Mouse (Mus musculus): Measurements from ENCODE around the gene Pzp. TPM values are rescaled to one million over a fixed set of nuclear protein-coding genes. Genes with fewer than 3 reads are reported as not detected.

Gene Pzp
- total and polyA plus RNA-seq, 2 experiments: 1,553 to 1,917 TPM

- DNase-seq (ENCODE audit: extremely low read depth, low read depth, low spot score): peak; percentile 93
- WGBS: 12% methylated on average over 1 of the region's 1 CpGs
- Histone ChIP-seq H3K36me3 (ENCODE audit: control insufficient read depth, insufficient read depth, low read length) (peaks cover 28% of the 10 kb centered on the region), H3K9ac (ENCODE audit: low read depth, low read length) (no peak overlapping the region), H3K27me3 (ENCODE audit: control insufficient read depth, insufficient read depth, low read length) (no peaks in the 10 kb centered on the region), H3K27ac (replicated peaks; ENCODE audit: insufficient read depth, low read depth, low read length) (peak overlapping the region; percentile 70), H3K4me3 (ENCODE audit: insufficient read depth, low read depth, low read length) (peak overlapping the region; percentile 42; the same call in 1 of the 2 replicates), H3K4me1 (ENCODE audit: control insufficient read depth, insufficient read depth, low read length) (peaks cover 13% of the 10 kb centered on the region; the same call in 1 of the 2 replicates), H3K79me2 (ENCODE audit: control insufficient read depth, insufficient read depth, low read length) (peaks cover 9% of the 10 kb centered on the region; the same call in 1 of the 2 replicates)
- TF ChIP-seq POLR2A (IDR thresholded peaks at IDR 0.05; ENCODE audit: extremely low read depth, insufficient read depth, low read length) (no peak), CTCF (IDR thresholded peaks at IDR 0.05; ENCODE audit: low read depth, low read length) (no peak)
These were observed 590 bp upstream of the Pzp start for GRCm38 (mm10) chr6:128527110-128527509.

GRCm38 (mm10) chr6:128525801-128526200 lies 719 bp downstream of the Pzp start:
- 22% methylated on average over 4 of the region's 4 CpGs for WGBS
- H3K79me2 ChIP-seq (ENCODE audit: control insufficient read depth, insufficient read depth, low read length): peaks cover 9% of the 10 kb centered on the region; the same call in 1 of the 2 replicates
- TF ChIP-seq POLR2A (IDR thresholded peaks at IDR 0.05; ENCODE audit: extremely low read depth, insufficient read depth, low read length) (no peak), CTCF (IDR thresholded peaks at IDR 0.05; ENCODE audit: low read depth, low read length) (no peak)
- no peaks in the 10 kb centered on the region for H3K27me3 ChIP-seq (ENCODE audit: control insufficient read depth, insufficient read depth, low read length)
- peaks cover 41% of the 10 kb centered on the region for H3K36me3 ChIP-seq (ENCODE audit: control insufficient read depth, insufficient read depth, low read length)
- peak overlapping the region; percentile 96 for H3K9ac ChIP-seq (ENCODE audit: low read depth, low read length)
- peak overlapping the region; percentile 90 for H3K4me3 ChIP-seq (ENCODE audit: insufficient read depth, low read depth, low read length)
- H3K27ac ChIP-seq (replicated peaks; ENCODE audit: insufficient read depth, low read depth, low read length): peak overlapping the region; percentile 100
- peaks cover 20% of the 10 kb centered on the region; the same call in 1 of the 2 replicates for H3K4me1 ChIP-seq (ENCODE audit: control insufficient read depth, insufficient read depth, low read length)
- peak; percentile 89 for DNase-seq (ENCODE audit: extremely low read depth, low read depth, low spot score)

- H3K4me1 ChIP-seq (ENCODE audit: control insufficient read depth, insufficient read depth, low read length): peaks cover 22% of the 10 kb centered on the region; the same call in 1 of the 2 replicates
These were observed 3.2 kb downstream of the Pzp start for GRCm38 (mm10) chr6:128523360-128523759.

GRCm38 (mm10) chr6:128519159-128519558 lies 7.4 kb downstream of the Pzp start:
- peak; percentile 20 for DNase-seq (ENCODE audit: extremely low read depth, low read depth, low spot score)
- H3K36me3 ChIP-seq (ENCODE audit: control insufficient read depth, insufficient read depth, low read length): peaks cover 89% of the 10 kb centered on the region
- WGBS: 67% methylated on average over 7 of the region's 7 CpGs
- no peak overlapping the region for H3K9ac ChIP-seq (ENCODE audit: low read depth, low read length)
- H3K27ac ChIP-seq (replicated peaks; ENCODE audit: insufficient read depth, low read depth, low read length): no peak overlapping the region
- H3K79me2 ChIP-seq (ENCODE audit: control insufficient read depth, insufficient read depth, low read length): no peaks in the 10 kb centered on the region; the same call in 1 of the 2 replicates
- TF ChIP-seq POLR2A (IDR thresholded peaks at IDR 0.05; ENCODE audit: extremely low read depth, insufficient read depth, low read length) (no peak), CTCF (IDR thresholded peaks at IDR 0.05; ENCODE audit: low read depth, low read length) (no peak)
- peaks cover 19% of the 10 kb centered on the region; the same call in 1 of the 2 replicates for H3K4me1 ChIP-seq (ENCODE audit: control insufficient read depth, insufficient read depth, low read length)
- H3K27me3 ChIP-seq (ENCODE audit: control insufficient read depth, insufficient read depth, low read length): no peaks in the 10 kb centered on the region
- no peak overlapping the region for H3K4me3 ChIP-seq (ENCODE audit: insufficient read depth, low read depth, low read length)

More at GRCm38 (mm10) chr6:128523360-128523759, 3.2 kb downstream of the Pzp start:
- peaks cover 62% of the 10 kb centered on the region for H3K36me3 ChIP-seq (ENCODE audit: control insufficient read depth, insufficient read depth, low read length)
- peak; percentile 24 for DNase-seq (ENCODE audit: extremely low read depth, low read depth, low spot score)
- peak overlapping the region; percentile 33 for H3K4me3 ChIP-seq (ENCODE audit: insufficient read depth, low read depth, low read length)
- H3K9ac ChIP-seq (ENCODE audit: low read depth, low read length): peak overlapping the region; percentile 65
- peak overlapping the region; percentile 56 for H3K27ac ChIP-seq (replicated peaks; ENCODE audit: insufficient read depth, low read depth, low read length)
- no peak for TF ChIP-seq POLR2A (IDR thresholded peaks at IDR 0.05; ENCODE audit: extremely low read depth, insufficient read depth, low read length)
- no peak for TF ChIP-seq CTCF (IDR thresholded peaks at IDR 0.05; ENCODE audit: low read depth, low read length)
- H3K27me3 ChIP-seq (ENCODE audit: control insufficient read depth, insufficient read depth, low read length): no peaks in the 10 kb centered on the region
- peaks cover 5% of the 10 kb centered on the region; the same call in 1 of the 2 replicates for H3K79me2 ChIP-seq (ENCODE audit: control insufficient read depth, insufficient read depth, low read length)
- 51% methylated on average over 3 of the region's 3 CpGs for WGBS

- H3K36me3 ChIP-seq (ENCODE audit: control insufficient read depth, insufficient read depth, low read length): peaks cover 90% of the 10 kb centered on the region
- 80% methylated on average over 2 of the region's 2 CpGs for WGBS
- H3K27me3 ChIP-seq (ENCODE audit: control insufficient read depth, insufficient read depth, low read length): no peaks in the 10 kb centered on the region
- TF ChIP-seq POLR2A (IDR thresholded peaks at IDR 0.05; ENCODE audit: extremely low read depth, insufficient read depth, low read length) (no peak), CTCF (IDR thresholded peaks at IDR 0.05; ENCODE audit: low read depth, low read length) (no peak)
- no peak overlapping the region for H3K4me3 ChIP-seq (ENCODE audit: insufficient read depth, low read depth, low read length)
- H3K4me1 ChIP-seq (ENCODE audit: control insufficient read depth, insufficient read depth, low read length): peaks cover 14% of the 10 kb centered on the region
- DNase-seq (ENCODE audit: extremely low read depth, low read depth, low spot score): no peak
- H3K27ac ChIP-seq (replicated peaks; ENCODE audit: insufficient read depth, low read depth, low read length): no peak overlapping the region
- H3K79me2 ChIP-seq (ENCODE audit: control insufficient read depth, insufficient read depth, low read length): no peaks in the 10 kb centered on the region; the same call in 1 of the 2 replicates
- no peak overlapping the region for H3K9ac ChIP-seq (ENCODE audit: low read depth, low read length)
These were observed 20.8 kb downstream of the Pzp start for GRCm38 (mm10) chr6:128505676-128506236.

- Histone ChIP-seq H3K27ac (replicated peaks; ENCODE audit: insufficient read depth, low read depth, low read length) (no peak overlapping the region), H3K4me1 (ENCODE audit: control insufficient read depth, insufficient read depth, low read length) (peaks cover 14% of the 10 kb centered on the region), H3K36me3 (ENCODE audit: control insufficient read depth, insufficient read depth, low read length) (peaks cover 89% of the 10 kb centered on the region), H3K79me2 (ENCODE audit: control insufficient read depth, insufficient read depth, low read length) (no peaks in the 10 kb centered on the region; the same call in 1 of the 2 replicates), H3K4me3 (ENCODE audit: insufficient read depth, low read depth, low read length) (no peak overlapping the region), H3K27me3 (ENCODE audit: control insufficient read depth, insufficient read depth, low read length) (no peaks in the 10 kb centered on the region), H3K9ac (ENCODE audit: low read depth, low read length) (no peak overlapping the region)
- TF ChIP-seq CTCF (IDR thresholded peaks at IDR 0.05; ENCODE audit: low read depth, low read length): no peak
- TF ChIP-seq POLR2A (IDR thresholded peaks at IDR 0.05; ENCODE audit: extremely low read depth, insufficient read depth, low read length): no peak
- WGBS: 62% methylated on average over 5 of the region's 5 CpGs
- DNase-seq (ENCODE audit: extremely low read depth, low read depth, low spot score): no peak
These were observed 21.8 kb downstream of the Pzp start for GRCm38 (mm10) chr6:128504743-128505142.

Data from liver, adult 2 months (tissue).